Mouse (Mus musculus): Measurements from ENCODE around the gene Sp1.

The Sp1 gene

GRCm38 (mm10) chr15:102405489-102406195, at the start of gene Sp1:
Gene Sp1 (plus strand): TSS chr15:102406143.
- peak; percentile 98 to 99 for DNase-seq

- DNase-seq = no peak
Measured at GRCm38 (mm10) chr15:102356501-102357325, 49.2 kb upstream of the Sp1 start.

DNA sequence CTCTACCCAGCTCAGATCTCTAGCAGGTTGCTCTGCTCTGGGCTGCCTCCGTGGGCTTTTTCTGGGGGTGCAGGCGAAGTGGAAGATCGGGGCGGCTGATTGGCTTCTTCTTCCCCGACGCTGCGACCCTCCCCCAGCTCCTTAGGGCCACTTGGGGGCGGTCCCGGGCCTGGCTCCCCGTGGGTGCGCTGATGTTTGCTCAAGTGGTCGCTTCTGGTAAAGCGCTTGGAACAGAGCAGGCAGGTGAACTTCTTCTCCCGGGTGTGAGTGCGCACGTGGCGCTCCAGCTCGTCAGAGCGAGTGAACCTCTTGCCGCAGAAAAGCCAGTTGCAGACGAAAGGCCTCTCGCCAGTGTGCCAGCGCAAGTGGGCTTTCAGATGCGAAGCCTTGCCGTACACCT, 47.8 kb upstream of the Sp1 start:
- DNase-seq = peak; percentile 44 to 68

DNA sequence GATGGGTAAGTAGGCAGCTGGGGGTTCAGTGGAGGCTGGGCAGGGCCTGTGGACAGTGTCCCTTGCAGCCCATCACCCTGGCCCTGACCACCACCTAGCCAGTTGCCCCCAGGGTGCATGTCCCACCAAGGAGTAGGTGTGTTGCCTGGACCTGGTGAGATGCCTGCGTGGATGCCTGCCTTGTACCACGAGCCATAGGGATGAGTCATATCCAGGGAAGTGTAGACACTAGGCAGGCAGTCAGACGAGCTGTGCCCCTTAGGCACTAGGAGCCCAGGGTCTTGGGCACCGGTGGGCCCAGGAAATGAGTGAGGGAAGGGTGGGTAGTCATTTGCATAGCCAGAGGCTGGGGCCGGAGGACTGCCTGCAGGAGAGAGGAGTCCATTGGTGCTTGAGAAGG, 47.1 kb upstream of the Sp1 start:
- DNase-seq = no peak

DNA sequence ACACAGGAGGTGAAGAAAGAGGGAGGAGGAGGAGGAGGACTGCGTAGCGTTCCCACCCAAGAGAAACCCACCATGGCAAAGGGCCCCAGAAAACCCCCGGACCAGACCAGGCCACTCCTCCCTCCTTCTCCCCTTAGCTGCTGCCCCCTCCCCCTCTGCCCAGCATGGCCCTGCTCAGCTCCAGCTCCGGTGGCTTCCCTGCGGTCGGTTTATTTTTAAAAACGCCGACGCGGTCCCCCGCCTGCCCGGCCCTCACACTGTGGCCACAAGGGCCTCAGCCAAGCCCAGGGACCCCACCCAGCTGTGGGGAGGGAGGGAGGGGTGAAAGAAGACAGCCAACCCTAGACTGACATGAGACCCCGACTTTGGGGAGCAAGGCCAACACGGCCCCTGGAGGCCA, 43.3 kb upstream of the Sp1 start:
- peak; percentile 63 to 66 for DNase-seq

- no peak for DNase-seq
Measured at GRCm38 (mm10) chr15:102364678-102365077, 41.3 kb upstream of the Sp1 start.

GRCm38 (mm10) chr15:102366238-102366637, 39.7 kb upstream of the Sp1 start:
- DNase-seq = no peak

GRCm38 (mm10) chr15:102366733-102367344, 39.1 kb upstream of the Sp1 start, which contains the start of gene Sp7:
Gene Sp7 (minus strand): TSS chr15:102367182.
- DNase-seq = peak; percentile 42 to 50

- DNase-seq = no peak
Measured at GRCm38 (mm10) chr15:102369972-102370371, 36.0 kb upstream of the Sp1 start.

DNA sequence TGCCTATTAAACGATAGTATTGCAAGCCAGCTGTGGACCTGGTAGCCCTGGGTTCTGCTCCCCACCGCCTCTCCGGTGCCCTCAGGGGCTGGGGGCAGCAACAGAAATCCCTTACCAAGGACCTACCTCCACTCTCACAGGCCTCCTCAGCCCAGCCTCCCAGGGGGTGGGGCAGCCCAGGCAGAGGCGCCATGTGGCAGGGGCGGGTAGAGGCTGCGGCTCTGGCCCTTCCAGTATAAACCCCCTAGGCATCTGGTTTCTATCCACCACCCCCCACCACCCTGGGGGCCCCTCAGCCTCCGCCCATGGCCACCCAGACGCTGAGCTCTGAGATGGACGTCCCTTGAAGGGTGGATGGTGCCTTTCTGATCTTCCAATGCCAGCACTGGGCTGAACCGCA, 35.2 kb upstream of the Sp1 start:
- no peak for DNase-seq

DNA sequence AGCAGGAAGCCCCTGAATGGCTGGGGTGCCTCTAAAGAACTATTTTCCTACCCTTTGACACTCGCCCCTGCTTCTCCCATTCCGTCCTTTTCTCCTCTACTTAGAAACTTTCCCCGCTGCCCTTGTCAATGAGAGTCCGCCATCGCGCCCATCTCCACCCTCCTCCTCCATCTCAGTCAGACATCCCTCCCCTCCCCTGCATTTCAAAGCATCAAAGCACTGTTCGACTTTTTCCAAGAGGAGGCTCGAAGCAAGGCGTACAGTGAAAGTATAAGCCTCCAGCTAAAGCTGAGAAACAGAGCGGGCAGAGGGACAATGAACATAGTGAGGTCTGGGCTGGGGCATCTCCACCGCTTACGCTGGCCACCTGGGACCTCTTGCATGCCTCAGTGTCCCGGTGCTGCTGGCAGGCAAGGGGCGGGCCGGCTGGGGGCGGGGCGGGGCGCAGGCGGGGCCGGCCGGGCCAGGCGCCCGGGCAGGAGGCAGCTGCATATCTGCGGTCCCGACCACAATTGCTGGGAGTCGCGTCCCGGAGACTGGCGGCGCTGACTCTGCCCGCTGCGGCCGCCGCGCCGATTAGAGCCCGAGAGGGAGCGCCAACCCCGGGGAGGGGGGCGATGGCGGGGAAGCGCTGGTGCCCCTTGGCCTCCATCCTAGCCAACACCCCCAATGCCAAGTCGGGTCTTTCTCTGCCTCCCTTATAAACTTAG, 29.3 kb upstream of the Sp1 start:
- peak; percentile 76 to 84 for DNase-seq

DNA sequence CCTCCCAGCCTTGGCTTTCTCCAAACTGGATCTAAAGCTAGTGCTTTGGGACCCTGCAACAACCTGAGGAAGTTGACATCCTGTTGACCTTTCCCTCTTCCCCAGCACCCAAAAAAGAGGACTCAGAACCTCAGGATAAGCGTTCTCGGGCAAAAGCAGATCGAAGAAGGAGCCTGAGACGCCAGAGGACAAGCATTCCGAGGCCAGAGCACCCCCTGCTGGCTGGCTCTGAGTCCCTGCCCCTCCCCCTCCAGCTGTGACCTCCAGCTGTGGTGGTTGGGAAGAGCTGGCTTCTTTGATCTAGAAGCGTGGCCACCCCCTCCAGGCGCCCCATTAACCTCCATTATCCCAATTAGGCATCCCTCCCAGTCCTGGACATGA, 28.8 kb upstream of the Sp1 start:
- DNase-seq = peak; percentile 95 to 96

- DNase-seq = peak; percentile 85 to 90
Measured at GRCm38 (mm10) chr15:102377810-102378262, 28.1 kb upstream of the Sp1 start.

GRCm38 (mm10) chr15:102381575-102381974, 24.4 kb upstream of the Sp1 start:
- DNase-seq = peak; percentile 92 to 93

DNA sequence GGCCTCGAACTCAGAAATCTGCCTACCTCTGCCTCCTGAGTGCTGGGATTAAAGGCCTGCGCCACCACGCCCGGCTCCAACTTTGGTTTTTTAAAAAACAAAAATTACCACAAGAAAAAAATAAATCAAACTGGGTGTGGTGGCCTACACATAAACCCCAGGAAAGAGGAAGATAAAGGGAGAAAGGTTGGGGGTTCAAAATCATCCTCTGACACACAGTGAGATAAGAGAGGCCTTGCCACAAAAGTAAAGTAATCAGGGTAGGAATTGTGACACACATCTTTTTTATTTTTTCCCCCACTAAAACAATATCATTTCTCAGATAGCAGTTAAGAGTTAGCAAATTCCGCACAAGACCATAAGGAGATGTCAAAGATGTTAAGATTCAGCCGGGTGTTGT, 22.3 kb upstream of the Sp1 start:
- no peak for DNase-seq

DNA sequence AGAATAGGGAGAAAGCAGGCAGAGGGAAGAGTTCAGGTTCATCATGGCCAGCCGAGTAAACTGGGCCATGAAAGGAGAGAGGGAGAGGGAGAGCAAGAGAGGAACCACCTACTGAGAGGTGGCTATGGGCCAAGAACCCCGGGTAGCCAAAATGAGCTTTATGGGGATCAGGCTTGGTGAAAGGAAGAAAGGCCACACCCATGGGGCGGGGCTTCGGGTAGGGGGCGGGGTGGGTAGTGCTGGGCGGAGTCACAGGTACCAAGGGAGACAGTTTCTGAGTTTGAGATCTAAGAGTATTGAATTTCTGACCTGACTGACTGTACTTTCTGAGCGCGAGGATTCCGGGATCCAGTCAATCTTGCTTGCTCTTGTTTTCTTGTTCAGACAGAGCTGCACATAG, 19.3 kb upstream of the Sp1 start:
- DNase-seq = no peak

DNA sequence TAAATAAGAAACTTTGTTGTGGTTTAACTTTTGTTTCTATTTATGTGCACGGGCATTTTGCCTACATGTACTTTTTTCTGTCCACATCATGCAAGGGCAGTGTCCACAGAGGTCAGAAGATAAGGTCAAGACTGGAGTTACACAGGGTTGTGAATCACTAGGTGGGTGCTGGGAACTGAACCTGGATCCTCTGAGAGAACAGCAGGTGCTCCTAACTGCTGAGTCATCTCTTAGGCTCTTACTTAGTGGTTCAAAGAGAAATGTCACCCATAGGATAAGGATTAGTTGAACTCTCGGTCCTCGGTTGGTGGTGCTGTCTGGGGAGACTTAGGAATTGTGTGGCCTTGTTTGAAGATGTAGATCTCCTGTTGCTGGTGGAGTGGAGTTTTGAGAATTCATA, 17.0 kb upstream of the Sp1 start:
- DNase-seq = no peak

DNA sequence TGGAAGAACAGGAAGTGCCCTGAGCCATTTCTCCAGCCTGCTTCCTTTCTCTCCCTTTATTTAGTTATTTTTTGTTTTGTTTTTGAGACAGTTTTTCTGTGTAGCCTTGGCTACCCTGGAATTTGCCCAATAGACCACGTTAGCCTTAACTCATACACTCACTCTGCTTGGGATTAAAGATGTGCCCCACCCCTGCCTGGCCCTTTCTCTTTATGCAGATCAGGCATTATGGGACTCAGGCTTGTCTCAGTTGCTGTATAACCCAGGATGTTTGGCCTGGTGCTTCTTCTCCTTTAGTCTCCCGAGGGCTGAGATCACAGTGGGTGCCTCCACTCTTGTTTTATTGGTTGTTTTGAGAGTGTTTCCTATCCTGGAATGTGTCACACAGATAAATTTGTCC, 13.4 kb upstream of the Sp1 start:
- DNase-seq = no peak

- DNase-seq = no peak
Measured at GRCm38 (mm10) chr15:102393584-102394014, 12.3 kb upstream of the Sp1 start.

DNA sequence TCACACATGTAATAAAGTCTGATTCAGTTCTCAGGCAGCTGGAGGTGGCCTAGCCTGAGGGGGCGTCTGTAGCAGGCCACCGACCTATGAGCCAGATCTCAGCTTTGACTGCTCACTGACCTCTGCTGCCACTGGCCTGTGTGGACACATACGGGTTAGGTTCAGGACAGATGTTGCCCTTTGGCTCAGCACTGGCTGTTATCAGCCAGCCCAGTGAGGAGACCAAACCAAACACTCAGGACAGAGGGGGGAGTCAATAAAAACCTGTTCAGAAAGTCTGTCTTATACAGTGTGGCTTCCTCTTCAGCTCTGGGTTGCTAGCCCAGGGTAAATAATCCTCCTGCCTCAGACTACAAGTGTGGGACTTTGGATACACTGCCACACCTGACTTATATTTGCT, 10.9 kb upstream of the Sp1 start:
- peak in 1 of 2 experiments; percentile 40 for DNase-seq

DNA sequence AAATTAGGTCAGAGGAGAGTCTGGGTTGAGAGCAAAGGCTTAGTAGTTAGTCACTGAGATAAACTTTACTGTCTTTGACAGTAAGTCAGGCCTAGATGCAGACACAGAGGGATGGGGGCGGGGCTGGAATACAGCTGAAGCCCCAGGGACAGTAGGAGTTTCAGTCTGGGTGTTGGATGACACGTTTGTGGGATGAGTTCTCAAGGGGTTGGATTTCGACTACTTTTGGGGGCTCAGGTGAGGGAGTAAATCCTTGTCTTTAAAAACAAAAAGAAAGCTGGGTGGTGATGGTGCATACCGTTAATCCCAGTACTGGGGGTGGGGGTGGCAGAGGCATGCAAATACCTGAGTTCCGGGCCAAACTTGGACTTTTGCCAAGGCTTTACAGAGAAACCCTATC, 7.3 kb upstream of the Sp1 start:
- peak; percentile 45 to 60 for DNase-seq

DNA sequence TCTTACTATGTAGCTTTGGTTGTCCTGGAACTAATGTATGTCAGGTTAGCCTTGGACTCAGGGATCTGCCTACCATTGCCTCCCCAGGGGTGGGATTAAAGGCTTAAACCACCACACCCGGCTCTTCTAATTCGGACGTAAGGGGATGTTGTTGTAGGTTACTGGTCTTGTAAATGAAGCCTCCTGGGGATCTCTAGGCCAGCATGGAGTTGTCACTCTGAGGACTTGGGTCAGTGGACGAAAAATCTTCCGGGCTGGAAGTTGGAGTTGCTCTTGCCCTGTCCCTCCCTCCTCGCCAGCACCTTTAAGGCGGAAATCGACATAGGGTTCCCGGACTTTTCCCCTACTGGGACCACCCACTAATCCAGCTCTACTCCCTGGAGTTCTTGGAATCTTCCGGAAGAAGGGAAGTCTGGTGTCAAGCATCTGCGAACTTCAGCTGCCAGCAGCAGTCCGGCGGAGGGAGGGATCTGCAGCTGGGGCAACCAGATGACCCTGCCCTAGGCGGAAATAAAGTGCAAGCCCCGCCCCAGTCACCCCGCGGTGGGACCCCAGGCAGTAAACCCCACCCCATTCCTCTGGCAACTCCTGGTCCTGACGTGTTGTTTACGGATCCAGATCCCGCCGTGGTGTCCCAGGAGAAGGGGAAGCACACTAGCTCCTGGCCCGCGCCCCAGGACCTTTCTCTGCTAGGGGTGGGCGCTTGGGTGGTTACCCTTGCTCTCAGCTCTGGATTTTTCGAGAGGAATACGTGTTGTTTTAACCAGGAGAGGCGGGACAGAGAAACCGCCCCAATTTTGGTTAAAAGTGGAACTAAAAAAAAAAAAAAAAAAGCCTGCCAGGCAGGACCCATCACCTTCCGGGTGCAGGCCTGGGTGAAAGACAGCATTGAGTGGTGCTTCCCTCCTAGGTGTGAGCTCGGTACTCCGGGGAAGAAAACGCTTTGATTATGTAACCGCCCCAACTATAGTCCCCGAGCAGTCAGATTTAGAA, 6.4 kb upstream of the Sp1 start:
- DNase-seq = peak; percentile 91 to 95

Measured in kidney, postnatal 4 days (tissue).